Mouse (Mus musculus): ENCODE data around the gene Prss48.

Prss48 gene

DNA sequence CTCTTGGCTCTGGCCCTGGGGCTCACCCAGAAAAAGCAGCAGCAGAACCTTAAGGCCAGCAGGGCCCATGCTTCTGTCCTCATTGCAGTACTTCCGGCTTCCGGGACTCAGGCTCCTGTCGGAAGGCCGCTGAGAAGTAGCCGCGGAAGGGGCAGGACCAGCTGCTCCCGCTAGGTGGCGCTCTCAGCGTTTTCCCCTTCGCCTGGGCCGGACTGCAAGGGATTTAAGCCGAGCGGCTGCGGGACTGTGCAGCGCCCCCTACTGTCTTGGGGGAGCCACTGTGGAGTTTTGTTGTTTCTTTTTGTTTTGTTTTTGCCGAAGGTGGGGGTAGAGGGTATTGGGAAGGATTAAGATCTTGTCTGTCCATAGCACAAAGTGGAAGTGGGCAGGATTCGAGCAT, at the start of gene Prss48:
Gene Prss48, minus strand, starts transcription at position 69 of the 400 bp plus-strand sequence.
- DNase-seq = peak; percentile 3 to 9

DNA sequence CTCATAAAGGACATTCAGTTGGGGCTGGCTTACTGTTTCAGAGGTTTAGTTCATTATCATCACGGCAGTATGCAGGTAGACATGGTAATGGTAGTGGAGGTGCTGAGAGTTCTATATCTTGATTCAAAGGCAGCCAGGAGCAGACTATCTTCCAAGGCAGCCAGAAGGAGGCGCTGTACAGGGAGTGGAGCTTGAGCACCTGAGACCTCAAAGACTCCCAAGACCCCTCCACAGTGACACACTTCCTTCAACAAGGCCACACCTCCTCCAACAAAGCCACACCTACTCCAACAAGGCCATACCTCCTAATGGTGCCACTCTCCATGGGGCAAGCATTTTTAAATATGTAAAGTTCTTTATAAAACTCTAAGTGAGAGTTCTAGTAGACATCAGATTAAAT, 46.8 kb upstream of the Prss48 start:
- no peak for DNase-seq

DNA sequence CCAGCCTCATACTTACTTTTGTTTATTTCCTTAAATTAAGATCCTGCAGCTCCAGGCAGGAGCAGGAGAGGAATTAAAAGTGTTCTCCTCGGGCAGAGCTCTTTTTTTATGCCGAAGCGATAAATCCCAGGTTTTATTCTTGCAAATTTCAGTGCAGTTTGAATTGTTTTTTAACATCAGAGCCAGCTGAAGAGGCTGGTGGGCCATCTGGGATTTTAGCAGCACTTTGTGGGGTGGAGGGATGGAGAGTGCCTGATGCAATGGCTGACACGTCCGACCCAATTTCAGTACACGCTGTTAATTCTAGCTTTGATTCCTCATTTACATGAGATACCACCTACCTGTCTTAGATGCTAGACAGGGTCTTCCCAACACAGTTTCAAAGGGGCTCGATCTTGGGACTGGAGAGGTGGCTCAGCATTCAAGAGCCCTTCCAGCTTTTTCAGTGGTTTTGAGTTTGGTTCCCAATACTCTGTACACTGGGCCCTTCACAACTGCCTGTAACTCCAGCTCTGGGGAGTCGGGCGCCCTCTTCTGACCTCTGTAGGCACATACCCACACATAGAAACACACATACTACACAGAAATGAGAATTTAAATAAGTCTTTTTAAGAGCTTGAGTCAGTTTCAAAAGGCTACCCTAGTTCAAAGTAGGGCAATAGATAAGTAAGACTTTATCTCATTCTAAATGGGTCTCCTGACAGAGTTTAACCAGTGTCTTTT, 45.6 kb upstream of the Prss48 start:
- DNase-seq = no peak

DNA sequence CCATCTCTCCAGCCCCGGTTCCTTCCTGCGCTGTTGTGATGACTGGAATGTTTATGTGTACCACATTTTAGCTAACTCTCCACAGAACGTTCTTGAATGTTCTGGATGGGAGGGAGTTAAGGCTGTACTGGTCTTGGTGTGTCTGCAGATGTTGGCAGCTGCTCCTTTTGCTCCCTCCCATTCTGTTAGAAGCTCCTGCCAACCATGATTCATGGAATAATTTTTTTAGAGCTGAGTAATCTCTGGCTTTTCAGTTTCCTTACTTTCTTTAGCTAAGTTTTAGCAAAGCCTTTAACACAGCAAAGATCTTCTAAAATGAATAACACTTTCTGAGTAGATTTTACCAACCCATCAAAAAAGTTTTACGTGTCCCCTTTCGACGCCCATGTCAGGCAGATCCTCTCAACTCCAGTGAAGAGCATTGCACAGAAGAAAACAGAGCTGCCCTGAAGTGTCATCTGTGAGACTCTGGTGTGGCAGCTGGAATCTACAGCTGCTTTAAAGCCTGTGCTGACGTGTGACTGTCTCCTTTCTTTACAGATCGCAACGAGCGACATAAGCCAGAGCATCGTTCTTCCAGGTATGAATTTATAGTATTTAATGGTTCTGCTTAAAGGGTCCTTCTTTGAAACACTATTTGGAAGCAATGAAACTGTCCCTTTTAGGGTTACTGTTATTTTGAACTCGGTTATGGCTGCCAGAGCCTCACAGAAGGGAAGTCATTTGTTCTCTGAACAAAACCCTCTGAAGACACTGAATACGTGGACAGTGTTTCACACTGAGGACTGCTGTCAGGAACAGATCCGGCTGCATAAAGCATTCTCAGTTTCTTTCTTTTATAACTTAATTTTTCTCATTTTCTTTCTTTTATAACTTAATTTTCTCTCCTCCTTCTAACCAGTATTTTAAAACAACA, 38.3 kb upstream of the Prss48 start:
- no peak for DNase-seq

DNA sequence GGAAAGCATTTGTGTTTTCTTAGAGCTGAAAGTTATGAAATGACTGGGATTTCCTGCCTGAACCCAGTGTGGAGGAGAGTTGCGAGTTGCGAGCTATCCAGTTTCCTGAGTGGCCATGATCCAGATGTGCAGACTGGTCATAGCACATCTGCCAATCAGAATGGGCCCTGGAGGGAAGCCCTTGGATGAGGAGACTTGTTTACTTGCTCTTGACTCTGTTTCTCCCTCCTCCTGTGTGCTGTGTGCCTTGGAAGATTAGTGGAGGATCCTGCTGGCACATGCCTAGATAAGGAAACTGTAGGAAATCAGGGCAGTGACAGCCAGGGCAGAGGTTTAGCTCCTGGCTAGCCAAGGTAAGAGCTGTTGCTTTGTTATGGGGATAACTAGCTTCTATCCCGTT, 36.4 kb upstream of the Prss48 start:
- no peak for DNase-seq

DNA sequence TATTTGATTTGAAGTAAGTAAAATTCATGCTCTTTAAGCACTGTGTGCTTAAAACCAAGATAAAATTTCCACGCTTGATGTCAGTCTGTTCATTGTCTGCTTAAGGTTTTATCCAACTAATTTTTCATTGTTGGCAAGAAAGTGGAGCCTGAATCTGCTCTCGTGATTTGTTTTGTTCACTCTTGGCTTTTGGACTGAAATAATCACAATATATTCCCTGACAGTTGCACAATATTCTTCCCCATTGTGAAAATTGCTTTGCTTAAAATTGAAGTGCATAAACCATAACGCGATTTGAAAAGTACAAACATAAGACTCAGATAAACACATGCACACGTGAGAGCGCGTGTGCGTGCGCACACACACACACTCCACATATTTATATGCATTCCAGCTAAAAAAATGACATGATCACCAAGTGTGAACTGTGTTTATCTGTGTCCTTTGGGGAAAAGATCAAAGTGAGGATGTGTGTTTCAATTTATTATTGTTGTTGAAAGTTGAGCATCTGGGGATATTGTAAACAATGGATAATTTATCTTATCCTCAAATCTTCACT, 35.7 kb upstream of the Prss48 start:
- DNase-seq = no peak

DNA sequence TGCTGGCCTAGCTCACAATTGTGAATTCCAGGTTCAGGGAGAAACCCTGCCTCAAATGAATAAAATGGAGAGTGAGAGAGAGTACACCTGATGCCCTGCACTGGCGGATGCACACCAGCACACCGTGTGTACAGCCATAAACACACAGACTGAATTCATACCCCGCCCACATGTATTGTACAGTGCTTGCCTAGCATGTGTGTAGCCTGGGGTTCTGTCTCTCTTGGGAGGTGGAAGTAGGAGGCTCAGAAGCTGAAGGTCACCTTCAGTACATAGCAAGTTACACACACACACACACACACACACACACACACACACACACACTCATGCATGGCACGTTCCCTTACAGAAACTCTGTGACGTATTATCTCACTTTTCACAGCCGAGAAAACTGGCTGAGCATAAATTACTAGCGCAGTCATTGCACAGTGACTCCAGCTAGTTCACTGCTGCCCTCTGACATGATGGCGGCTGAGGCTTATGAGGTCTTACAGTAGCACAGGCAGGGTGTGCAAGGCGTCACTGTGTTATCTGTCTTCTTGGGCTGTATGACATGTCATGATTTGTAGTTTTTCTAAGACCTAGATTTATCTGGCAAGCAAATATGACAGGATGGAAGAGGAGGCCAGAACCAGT, 31.3 kb upstream of the Prss48 start:
- no peak for DNase-seq

DNA sequence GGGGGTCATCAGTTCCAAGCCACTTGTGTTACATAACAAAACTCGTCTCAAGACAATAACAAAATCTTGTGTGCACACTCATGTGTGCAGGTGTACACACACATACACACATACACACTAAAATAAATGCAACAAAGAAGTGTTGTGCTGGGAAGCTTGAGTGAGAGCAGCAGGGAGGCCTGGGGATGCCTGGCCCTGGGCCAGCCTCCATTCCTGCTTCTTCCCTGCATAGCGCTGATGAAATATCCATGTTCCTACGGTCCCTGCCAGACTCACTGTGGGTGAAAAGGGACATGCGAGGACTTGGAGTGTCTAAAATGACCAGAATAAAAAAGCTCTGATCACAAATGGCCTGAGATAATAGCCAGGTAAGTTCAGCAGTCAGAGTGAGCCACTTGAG, 28.3 kb upstream of the Prss48 start:
- DNase-seq = peak; percentile 52 to 62

DNA sequence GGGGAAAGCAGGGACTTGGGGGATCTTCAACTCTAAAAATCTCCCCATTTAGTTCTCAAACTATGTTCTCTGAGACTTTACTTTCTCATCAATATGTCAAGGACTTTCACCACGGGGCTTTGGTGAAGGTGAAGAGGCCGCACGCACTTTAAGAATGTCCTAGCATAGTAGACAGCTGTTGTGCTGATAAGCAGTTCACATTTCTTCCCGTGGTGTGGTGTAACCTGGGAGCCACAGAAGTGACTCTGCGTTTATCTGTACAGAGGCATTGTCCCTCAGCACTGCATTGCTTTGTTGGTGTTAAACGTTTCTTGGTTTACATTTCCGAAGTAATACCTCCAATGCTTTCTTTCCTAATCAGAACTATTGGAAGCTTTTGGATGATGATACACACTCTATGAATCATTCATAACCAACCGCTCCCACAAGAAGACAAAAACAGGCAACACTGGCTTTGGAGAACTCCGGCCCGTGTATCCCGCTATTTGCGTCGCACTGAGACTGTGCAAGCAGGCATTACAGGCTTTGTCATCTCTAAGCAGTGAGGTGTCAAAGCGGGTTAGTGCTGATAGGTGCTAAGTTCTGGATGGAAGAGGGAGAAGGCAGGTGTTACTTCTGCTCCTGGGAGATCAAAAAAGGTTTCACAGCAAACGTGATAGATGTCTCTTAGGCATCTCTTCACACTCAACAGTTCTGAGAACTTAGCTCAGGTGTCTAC, 26.5 kb upstream of the Prss48 start:
- DNase-seq = no peak

DNA sequence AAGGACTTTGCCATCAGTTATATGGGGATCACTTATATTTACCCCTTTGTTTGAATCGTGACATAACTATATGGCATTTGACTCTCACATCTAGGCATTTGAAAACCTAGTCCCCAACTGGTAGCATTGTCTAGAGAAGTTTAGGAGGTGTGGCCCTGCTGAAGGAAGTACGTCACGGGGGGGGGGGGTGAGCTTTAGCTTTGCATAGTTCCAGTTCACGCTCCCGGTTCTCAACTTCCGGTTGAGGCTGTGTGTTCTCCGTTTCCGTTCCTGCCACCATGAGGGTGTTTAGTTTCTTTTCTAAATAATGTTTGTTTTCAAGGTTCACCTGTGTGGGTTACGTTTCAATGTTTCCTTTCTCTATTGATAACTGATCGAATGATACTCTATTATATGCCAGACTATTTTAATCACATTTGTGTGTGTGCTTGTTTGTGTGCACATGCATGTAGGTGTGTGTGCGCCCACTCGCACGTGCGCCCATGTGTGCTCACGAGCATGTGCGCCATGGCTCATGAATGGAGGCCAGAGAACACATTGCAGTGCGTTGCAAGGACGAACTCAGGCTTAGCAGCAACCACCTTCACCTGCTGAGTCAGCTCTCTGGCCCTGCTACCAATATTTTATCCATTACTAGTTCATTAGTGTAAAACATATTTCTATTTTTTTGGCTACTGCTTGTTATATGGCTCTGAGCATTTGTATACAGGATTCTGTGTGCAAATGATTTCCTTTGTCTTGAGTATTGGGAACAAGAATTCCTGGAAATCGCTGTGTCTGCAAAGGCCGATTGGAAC, 23.2 kb upstream of the Prss48 start:
- DNase-seq = no peak

DNA sequence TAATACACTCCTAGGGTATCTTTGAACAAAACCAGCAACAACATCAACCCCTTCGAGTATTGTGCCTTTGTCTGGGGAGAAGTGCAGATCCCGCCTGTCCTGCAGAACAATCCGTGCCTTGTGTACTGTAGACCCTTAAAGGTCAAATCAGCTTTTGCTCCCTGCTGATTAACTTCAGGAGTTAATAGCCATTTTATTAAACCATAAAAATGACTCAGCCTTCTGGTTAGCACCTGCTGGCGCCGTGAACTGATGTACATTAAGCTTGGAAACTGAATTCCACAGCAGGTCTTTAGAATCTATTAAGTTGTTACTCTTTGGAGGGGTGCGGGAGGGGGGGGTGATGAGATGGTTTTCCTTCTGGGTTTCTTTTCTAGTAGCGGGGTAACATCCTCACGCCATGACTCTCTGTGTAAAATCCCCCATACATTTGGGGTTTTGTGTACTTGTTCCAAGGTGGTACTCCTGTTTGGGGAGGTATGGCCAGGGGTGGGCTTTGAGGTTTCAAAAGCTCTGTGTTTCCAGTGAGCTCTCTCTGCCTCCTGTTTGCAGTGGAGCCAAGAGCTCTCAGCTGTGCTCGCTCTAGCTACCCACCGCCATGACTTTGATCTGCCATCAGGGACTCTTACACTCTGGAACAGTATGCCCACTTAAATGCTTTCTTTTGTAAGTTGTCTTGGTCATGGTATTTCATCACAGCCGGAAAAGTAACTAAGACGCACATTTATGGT, 21.9 kb upstream of the Prss48 start:
- no peak for DNase-seq

DNA sequence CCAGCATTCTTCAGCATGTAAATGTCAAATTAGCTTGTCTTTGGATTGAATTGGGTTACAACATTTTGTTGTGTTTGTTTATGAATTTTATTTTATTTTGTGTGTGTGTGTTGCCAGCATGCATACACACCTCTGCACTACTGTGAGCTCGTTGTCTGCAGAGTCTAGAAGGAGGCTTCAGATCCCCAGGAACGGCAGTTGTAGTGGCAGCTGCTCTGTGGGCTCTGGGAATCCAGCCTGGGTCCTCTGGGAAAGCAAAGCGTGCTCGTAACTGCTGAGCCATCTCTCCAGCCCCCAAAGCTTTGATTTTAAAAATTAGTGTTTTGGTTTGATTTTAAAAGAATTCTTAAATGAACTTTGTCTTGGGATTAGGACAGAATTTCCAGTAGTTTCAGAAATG, 19.4 kb upstream of the Prss48 start:
- no peak for DNase-seq

DNA sequence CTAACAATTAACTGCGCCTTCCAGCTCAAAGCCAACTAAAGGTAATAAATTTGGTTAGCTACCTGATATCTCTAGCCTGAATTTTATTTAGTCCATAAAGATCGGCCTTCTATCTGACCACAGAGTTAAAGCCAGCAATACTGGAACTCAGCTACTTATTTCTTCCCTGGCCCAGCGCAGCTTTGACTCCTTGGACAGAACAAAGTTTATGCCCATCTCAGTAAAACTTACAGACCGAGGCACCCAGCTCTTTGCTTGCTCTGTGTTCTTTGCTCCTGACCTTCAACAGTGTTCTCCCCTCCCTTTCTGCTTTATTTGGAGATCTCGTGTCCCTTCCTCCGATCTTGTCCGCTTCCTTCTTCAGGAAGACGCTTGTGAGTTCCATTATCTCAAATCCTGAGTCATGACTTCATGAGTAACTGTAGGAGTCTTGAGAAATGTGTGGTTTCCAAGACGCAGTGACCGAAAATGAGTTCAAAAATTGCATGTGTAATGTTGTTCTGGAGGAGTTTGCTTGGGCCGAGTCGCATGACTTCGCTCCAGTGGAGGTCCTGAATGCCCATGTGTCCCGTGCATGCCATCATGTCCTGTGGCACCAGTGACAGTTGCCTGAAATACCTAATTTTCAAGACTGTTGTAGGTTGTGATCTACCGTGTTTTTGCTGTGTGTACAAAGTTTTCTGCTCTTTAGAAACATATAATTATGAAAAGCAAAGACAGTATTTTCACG, 18.8 kb upstream of the Prss48 start:
- DNase-seq = no peak

DNA sequence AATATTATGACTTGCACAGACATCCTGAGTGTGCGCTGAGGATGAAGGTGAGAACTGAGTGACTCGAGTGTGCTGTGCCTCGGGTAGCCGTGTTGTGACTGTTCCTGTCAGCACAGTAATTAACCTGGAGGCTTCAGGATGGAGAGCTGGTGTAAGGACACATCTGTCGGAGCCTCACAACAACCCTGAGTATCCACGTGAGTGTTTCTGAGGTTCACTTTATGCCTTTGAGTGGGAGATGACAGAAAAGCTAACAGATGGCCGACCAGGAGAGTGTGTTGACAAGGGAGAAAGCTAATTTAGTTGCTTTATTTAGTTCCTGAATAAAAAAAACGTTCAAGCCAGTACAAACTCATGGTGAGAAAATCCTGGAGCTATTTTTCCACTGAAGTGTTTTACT, 15.2 kb upstream of the Prss48 start:
- DNase-seq = no peak

DNA sequence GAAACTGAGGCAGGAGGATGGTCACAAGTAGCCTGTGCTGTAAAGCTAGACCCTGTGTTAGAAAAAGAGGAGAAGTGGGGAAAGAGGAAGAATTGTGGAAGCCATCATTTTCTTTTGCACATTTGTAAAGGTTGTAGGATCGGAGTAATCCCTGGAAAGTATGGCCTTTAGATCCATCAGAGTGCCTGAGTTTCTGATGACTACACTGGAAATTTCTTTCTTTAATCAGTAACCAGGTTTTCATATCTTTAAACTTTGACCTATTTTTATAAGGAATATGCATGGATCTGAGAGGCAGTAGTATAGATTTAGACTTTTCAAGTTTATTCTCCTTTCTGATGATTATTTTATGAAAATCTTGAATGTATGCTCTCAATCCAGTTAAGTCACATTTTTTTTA, 14.7 kb upstream of the Prss48 start:
- no peak for DNase-seq

DNA sequence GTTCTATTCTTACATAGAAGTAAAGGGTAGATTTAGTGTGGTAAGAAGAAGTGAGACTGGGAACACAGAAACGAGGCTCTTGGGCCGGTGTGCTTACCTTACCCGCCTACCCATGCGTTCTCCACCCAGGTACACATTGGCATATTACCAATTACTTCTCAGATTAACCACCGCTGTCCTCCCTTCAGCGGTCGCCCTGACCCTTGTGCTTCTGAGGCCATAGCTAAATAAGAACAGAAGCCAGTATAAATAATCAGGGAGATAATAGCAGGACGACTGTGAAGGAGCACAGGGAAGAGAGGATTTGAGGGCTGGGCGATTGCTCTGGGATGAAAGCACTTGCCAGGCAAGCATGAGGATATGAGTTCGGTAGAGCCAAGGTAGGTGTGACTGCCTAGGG, 11.5 kb upstream of the Prss48 start:
- no peak for DNase-seq

DNA sequence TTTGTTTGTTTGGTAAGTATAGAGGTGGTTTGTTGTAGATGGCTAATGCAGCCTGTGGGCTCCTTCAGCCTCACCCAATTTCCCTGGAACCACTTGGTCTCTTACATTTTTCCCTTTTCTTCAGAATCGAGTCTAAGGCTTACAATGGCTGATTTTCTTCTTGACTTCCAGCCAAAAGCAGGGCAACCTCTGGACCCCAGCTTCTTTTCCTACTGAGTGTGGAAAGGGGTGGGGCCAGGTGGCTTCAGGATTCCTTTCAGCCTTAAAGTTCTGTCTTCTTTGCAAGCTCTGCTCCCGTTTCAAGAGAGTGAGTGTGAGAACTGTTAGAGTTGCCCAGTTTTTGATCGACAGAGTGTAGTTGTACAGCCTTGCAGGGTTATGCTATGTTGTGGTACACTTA, 9.5 kb upstream of the Prss48 start:
- DNase-seq = no peak

DNA sequence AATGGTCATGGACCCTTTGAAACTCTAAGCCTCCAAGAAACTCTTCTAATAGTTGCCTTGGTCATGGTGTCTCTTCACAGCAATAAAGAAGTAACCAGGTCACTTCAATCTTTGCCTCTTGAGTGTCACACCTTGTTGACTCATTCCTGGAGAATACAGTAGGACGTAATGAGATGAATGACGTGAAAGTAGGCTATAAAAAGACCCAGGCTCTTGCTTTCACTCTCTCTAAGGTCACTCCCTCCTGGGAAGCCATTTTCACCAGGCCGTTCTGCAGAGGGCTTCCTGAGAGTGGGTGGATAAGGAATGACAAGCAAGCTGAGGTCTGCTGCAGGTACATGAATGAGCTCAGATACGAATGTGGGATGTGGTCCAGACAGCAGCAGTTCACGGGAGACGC, 9.1 kb upstream of the Prss48 start:
- no peak for DNase-seq

DNA sequence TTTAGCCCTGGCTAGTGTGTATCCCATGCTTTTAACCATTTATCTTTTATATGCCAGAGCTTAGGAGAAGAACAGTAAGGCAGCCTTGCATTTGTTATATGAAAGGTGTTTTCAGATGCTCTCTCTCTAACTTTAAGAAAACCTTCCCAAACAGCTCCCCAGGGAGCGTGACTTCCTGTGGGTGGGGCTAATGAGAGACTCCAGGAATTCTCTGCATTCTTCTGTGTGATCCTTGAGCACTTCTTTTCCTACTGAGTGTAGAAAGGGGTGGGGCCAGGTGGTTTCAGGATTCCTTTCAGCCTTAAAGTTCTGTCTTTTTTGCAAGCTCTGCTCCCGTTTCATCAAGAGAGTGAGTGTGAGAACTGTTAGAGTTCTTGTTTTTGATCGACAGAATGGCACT, 8.3 kb upstream of the Prss48 start:
- DNase-seq = no peak

DNA sequence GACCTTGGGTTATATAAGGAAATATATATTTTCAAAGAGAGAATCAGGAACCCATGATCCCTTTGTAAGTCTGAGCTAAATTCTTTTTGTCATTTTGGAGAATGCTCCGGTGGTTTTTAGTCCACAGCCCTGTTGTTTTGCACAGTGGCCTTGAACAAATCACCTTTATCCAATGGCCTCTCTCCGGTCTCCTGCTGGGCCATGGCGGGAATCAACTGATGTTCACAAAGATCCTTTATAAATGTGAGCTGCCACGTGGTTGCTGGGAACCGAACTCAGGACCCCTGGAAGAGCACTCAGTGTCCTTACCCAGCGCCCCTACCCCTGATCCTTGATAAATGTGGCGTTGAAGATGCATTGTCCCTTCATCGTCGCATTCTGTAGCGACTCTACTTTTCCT, 2.5 kb upstream of the Prss48 start:
- DNase-seq = no peak

DNA sequence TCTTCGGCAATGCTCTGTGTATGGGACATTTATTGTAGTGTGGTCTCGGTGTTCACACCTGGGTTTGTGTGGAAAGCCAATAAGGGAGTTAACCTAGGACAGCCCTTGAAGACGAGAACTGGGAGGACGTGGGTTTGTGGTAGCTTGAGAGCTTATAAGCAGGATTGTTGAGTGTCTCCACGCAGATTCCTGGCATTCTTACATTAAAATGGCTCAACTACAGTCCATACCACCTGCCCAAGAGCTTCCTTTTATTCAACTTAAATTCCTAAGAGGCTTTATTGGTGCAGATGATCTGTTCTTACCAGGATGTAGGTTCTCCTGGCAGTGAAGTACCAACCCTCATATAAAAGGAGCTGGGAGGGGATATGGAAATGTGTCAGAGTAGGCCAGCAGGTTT, 649 bp upstream of the Prss48 start:
- no peak for DNase-seq
